Mouse (Mus musculus): ENCODE data around the gene Prrx1. TPM values are rescaled to one million over a fixed set of nuclear protein-coding genes. Genes with fewer than 3 reads are reported as not detected.

Prrx1 gene
- polyA plus RNA-seq, 1 experiment from 2014 or later = 3.4 TPM

GRCm38 (mm10) chr1:163252796-163253195 is 60.7 kb downstream of the Prrx1 start:
- Histone ChIP-seq H3K36me3 (ENCODE audit: control insufficient read depth, insufficient read depth, low read length) (no peaks in the 10 kb centered on the region), H3K27me3 (ENCODE audit: control insufficient read depth, insufficient read depth, low read depth, low read length) (no peaks in the 10 kb centered on the region), H3K4me2 (ENCODE audit: low read length) (no peak overlapping the region), H3K4me3 (ENCODE audit: low read depth, low read length) (no peak overlapping the region), H3K9me3 (replicated peaks; ENCODE audit: control insufficient read depth, low read length, poor library complexity, severe bottlenecking) (no peaks in the 10 kb centered on the region), H3K9ac (ENCODE audit: low read depth, low read length) (no peak overlapping the region), H3K27ac (ENCODE audit: low read length) (no peak overlapping the region), H3K4me1 (ENCODE audit: control insufficient read depth, insufficient read depth, low read length) (no peaks in the 10 kb centered on the region)
- no peak for ATAC-seq
- 84% methylated on average over 4 of the region's 4 CpGs for WGBS

GRCm38 (mm10) chr1:163252331-163252730 is 61.2 kb downstream of the Prrx1 start:
- WGBS = 78% methylated on average over 5 of the region's 5 CpGs

GRCm38 (mm10) chr1:163251766-163252165 is 61.7 kb downstream of the Prrx1 start:
- no peak overlapping the region for H3K9ac ChIP-seq (ENCODE audit: low read depth, low read length)
- H3K36me3 ChIP-seq (ENCODE audit: control insufficient read depth, insufficient read depth, low read length) = no peaks in the 10 kb centered on the region
- no peaks in the 10 kb centered on the region for H3K9me3 ChIP-seq (replicated peaks; ENCODE audit: control insufficient read depth, low read length, poor library complexity, severe bottlenecking)
- WGBS = 78% methylated on average over 1 of the region's 1 CpGs
- no peaks in the 10 kb centered on the region for H3K27me3 ChIP-seq (ENCODE audit: control insufficient read depth, insufficient read depth, low read depth, low read length)
- H3K4me3 ChIP-seq (ENCODE audit: low read depth, low read length) = no peak overlapping the region
- no peak overlapping the region for H3K27ac ChIP-seq (ENCODE audit: low read length)
- ATAC-seq = no peak
- H3K4me1 ChIP-seq (ENCODE audit: control insufficient read depth, insufficient read depth, low read length) = no peaks in the 10 kb centered on the region
- H3K4me2 ChIP-seq (ENCODE audit: low read length) = no peak overlapping the region

More at GRCm38 (mm10) chr1:163252331-163252730, 61.2 kb downstream of the Prrx1 start:
- H3K27me3 ChIP-seq (ENCODE audit: control insufficient read depth, insufficient read depth, low read depth, low read length) = no peaks in the 10 kb centered on the region
- H3K4me2 ChIP-seq (ENCODE audit: low read length) = no peak overlapping the region
- ATAC-seq = no peak
- H3K9me3 ChIP-seq (replicated peaks; ENCODE audit: control insufficient read depth, low read length, poor library complexity, severe bottlenecking) = no peaks in the 10 kb centered on the region
- no peak overlapping the region for H3K4me3 ChIP-seq (ENCODE audit: low read depth, low read length)
- H3K36me3 ChIP-seq (ENCODE audit: control insufficient read depth, insufficient read depth, low read length) = no peaks in the 10 kb centered on the region
- H3K9ac ChIP-seq (ENCODE audit: low read depth, low read length) = no peak overlapping the region
- H3K4me1 ChIP-seq (ENCODE audit: control insufficient read depth, insufficient read depth, low read length) = no peaks in the 10 kb centered on the region
- H3K27ac ChIP-seq (ENCODE audit: low read length) = no peak overlapping the region

GRCm38 (mm10) chr1:163238950-163239349 is 74.6 kb downstream of the Prrx1 start:
- H3K4me3 ChIP-seq (ENCODE audit: low read depth, low read length) = no peak overlapping the region
- H3K9ac ChIP-seq (ENCODE audit: low read depth, low read length) = no peak overlapping the region
- ATAC-seq = no peak
- H3K36me3 ChIP-seq (ENCODE audit: control insufficient read depth, insufficient read depth, low read length) = no peaks in the 10 kb centered on the region
- H3K4me1 ChIP-seq (ENCODE audit: control insufficient read depth, insufficient read depth, low read length) = no peaks in the 10 kb centered on the region
- H3K9me3 ChIP-seq (replicated peaks; ENCODE audit: control insufficient read depth, low read length, poor library complexity, severe bottlenecking) = no peaks in the 10 kb centered on the region
- 82% methylated on average over 4 of the region's 4 CpGs for WGBS
- H3K4me2 ChIP-seq (ENCODE audit: low read length) = no peak overlapping the region
- H3K27ac ChIP-seq (ENCODE audit: low read length) = no peak overlapping the region
- H3K27me3 ChIP-seq (ENCODE audit: control insufficient read depth, insufficient read depth, low read depth, low read length) = no peaks in the 10 kb centered on the region

DNA sequence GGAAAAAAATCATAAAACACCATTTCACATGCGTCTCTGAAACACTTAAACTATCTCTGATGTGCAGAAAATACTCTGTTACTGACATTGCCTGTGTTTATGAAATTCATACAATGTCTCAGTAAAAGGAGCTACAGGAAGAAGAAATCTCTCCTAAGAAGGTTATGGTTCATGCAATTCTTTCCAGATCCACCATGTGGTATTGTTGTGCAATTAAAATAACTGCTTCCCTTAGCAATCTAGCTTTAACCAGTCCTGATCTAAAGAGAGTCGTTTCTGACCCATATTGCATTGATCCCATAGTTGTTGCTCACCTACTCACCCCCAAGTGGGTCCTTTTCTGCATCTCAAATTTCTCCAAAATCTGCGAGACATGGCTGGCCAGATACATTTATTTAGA is 82.3 kb downstream of the Prrx1 start:
- H3K36me3 ChIP-seq (ENCODE audit: control insufficient read depth, insufficient read depth, low read length) = no peaks in the 10 kb centered on the region
- ATAC-seq = no peak
- H3K4me3 ChIP-seq (ENCODE audit: low read depth, low read length) = no peak overlapping the region
- H3K4me1 ChIP-seq (ENCODE audit: control insufficient read depth, insufficient read depth, low read length) = no peaks in the 10 kb centered on the region
- H3K27ac ChIP-seq (ENCODE audit: low read length) = no peak overlapping the region
- no peaks in the 10 kb centered on the region for H3K27me3 ChIP-seq (ENCODE audit: control insufficient read depth, insufficient read depth, low read depth, low read length)
- WGBS = 80% methylated on average over 3 of the region's 3 CpGs
- H3K9me3 ChIP-seq (replicated peaks; ENCODE audit: control insufficient read depth, low read length, poor library complexity, severe bottlenecking) = no peaks in the 10 kb centered on the region
- H3K9ac ChIP-seq (ENCODE audit: low read depth, low read length) = no peak overlapping the region
- H3K4me2 ChIP-seq (ENCODE audit: low read length) = no peak overlapping the region

GRCm38 (mm10) chr1:163226271-163226670 is 87.2 kb downstream of the Prrx1 start:
- ATAC-seq = no peak
- no peak overlapping the region for H3K9ac ChIP-seq (ENCODE audit: low read depth, low read length)
- no peak overlapping the region for H3K27ac ChIP-seq (ENCODE audit: low read length)
- no peaks in the 10 kb centered on the region for H3K27me3 ChIP-seq (ENCODE audit: control insufficient read depth, insufficient read depth, low read depth, low read length)
- H3K9me3 ChIP-seq (replicated peaks; ENCODE audit: control insufficient read depth, low read length, poor library complexity, severe bottlenecking) = no peaks in the 10 kb centered on the region
- H3K36me3 ChIP-seq (ENCODE audit: control insufficient read depth, insufficient read depth, low read length) = no peaks in the 10 kb centered on the region
- whole genome bisulfite sequencing = 93% methylated on average over 4 of the region's 4 CpGs
- no peaks in the 10 kb centered on the region for H3K4me1 ChIP-seq (ENCODE audit: control insufficient read depth, insufficient read depth, low read length)
- H3K4me2 ChIP-seq (ENCODE audit: low read length) = no peak overlapping the region
- H3K4me3 ChIP-seq (ENCODE audit: low read depth, low read length) = no peak overlapping the region

DNA sequence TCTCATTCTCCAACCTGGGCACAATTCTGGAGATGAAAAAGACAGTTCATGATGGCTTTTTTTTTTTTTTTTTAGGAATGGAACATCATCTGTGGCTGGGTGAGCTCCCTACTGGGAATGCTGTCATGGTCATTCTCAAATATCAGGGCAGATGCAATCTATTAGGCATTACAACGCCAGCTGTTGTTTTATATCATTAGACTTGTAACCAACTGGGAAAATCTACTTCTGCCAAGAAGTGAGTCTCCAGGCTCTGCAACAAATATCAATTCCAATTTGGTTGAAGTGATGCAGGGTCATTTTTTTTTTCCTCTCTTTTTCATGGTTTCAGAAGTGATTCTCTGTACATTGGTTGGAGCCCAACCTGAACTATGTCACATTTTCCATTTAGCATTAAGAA is 91.7 kb downstream of the Prrx1 start:
- H3K27ac ChIP-seq (ENCODE audit: low read length) = no peak overlapping the region
- 88% methylated on average over 1 of the region's 1 CpGs for WGBS
- no peaks in the 10 kb centered on the region for H3K27me3 ChIP-seq (ENCODE audit: control insufficient read depth, insufficient read depth, low read depth, low read length)
- no peaks in the 10 kb centered on the region for H3K9me3 ChIP-seq (replicated peaks; ENCODE audit: control insufficient read depth, low read length, poor library complexity, severe bottlenecking)
- H3K36me3 ChIP-seq (ENCODE audit: control insufficient read depth, insufficient read depth, low read length) = no peaks in the 10 kb centered on the region
- no peak overlapping the region for H3K4me2 ChIP-seq (ENCODE audit: low read length)
- no peak for ATAC-seq
- H3K4me3 ChIP-seq (ENCODE audit: low read depth, low read length) = no peak overlapping the region
- H3K9ac ChIP-seq (ENCODE audit: low read depth, low read length) = no peak overlapping the region
- H3K4me1 ChIP-seq (ENCODE audit: control insufficient read depth, insufficient read depth, low read length) = no peaks in the 10 kb centered on the region

DNA sequence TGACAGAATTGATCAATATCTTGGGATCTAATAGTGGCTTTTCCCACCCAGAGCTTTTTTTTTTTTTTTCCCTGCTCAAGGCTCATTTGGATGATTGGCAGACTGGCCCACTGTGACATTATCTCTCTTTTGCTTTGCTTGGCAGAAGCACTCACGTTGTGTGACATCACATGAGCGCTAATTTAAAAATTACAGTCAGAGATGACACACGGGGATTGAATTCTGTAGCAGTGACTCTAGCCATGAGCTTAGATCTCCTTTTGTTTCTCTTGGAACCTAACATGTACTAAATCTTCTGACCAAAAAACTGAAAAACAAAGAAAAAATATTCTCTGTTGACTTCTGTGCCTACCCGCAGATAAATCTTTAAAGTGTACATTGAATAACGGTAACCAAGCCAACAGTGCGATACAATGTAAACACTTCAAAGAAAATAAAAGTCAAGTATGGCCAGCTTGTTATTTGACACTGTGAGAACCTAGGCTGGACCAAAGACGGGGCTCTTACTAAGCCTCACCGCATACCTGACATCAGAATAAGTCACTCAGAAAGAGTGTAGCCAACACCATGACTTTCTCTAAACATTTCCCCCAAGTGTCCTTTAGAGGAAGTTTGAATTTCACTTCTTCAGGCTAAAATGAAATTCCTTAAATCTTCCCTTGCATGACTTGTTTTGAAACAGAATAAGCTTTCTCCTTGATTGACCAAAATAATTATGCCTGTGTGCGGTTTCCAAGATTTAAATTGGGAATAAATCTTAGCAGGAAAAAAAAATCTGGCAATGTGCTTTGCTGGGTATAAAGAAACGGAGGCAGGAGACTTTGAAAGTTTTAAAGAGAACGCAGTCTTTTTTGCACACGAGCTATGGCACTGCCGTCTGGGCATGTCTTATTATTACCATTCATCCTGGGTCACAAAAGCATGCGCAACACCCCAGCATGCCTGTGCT is 104.3 kb downstream of the Prrx1 start:
- Histone ChIP-seq H3K9ac (ENCODE audit: low read depth, low read length) (no peak overlapping the region), H3K36me3 (ENCODE audit: control insufficient read depth, insufficient read depth, low read length) (no peaks in the 10 kb centered on the region), H3K4me1 (ENCODE audit: control insufficient read depth, insufficient read depth, low read length) (no peaks in the 10 kb centered on the region), H3K27ac (ENCODE audit: low read length) (no peak overlapping the region), H3K27me3 (ENCODE audit: control insufficient read depth, insufficient read depth, low read depth, low read length) (no peaks in the 10 kb centered on the region), H3K4me3 (ENCODE audit: low read depth, low read length) (no peak overlapping the region), H3K4me2 (ENCODE audit: low read length) (no peak overlapping the region), H3K9me3 (replicated peaks; ENCODE audit: control insufficient read depth, low read length, poor library complexity, severe bottlenecking) (no peaks in the 10 kb centered on the region)
- WGBS = 83% methylated on average over 14 of the region's 14 CpGs
- ATAC-seq = no peak

GRCm38 (mm10) chr1:163198767-163199166 is 114.7 kb downstream of the Prrx1 start:
- H3K4me2 ChIP-seq (ENCODE audit: low read length) = no peak overlapping the region
- no peak overlapping the region for H3K27ac ChIP-seq (ENCODE audit: low read length)
- no peaks in the 10 kb centered on the region for H3K9me3 ChIP-seq (replicated peaks; ENCODE audit: control insufficient read depth, low read length, poor library complexity, severe bottlenecking)
- 56% methylated on average over 2 of the region's 2 CpGs for WGBS
- no peaks in the 10 kb centered on the region for H3K36me3 ChIP-seq (ENCODE audit: control insufficient read depth, insufficient read depth, low read length)
- H3K4me3 ChIP-seq (ENCODE audit: low read depth, low read length) = no peak overlapping the region
- no peaks in the 10 kb centered on the region for H3K4me1 ChIP-seq (ENCODE audit: control insufficient read depth, insufficient read depth, low read length)
- no peak for ATAC-seq
- no peak overlapping the region for H3K9ac ChIP-seq (ENCODE audit: low read depth, low read length)
- no peaks in the 10 kb centered on the region for H3K27me3 ChIP-seq (ENCODE audit: control insufficient read depth, insufficient read depth, low read depth, low read length)

Data from midbrain, embryonic 16.5 days (tissue).